Mouse (Mus musculus) ES-Bruce4 (cell line): ENCODE results near the gene Fbxl8.
A peak's percentile ranks its signal among the peaks of the same experiment; 100 is the strongest.

Experiments used
- CTCF ChIP-seq: IDR thresholded peaks from one replicate; pipeline ENCODE4 v1.8.1; 2011; ENCODE audit warnings: low read depth, low read length
- EP300 ChIP-seq: IDR thresholded peaks from 2 replicates; pipeline ENCODE4 v1.6.1; 2011; ENCODE audit warnings: low read depth, low read length; ENCODE audit not compliant: insufficient read depth
- POLR2A ChIP-seq: IDR thresholded peaks from one replicate; pipeline ENCODE4 v1.8.1; 2011; ENCODE audit warnings: low read length; ENCODE audit not compliant: insufficient read depth

DNA sequence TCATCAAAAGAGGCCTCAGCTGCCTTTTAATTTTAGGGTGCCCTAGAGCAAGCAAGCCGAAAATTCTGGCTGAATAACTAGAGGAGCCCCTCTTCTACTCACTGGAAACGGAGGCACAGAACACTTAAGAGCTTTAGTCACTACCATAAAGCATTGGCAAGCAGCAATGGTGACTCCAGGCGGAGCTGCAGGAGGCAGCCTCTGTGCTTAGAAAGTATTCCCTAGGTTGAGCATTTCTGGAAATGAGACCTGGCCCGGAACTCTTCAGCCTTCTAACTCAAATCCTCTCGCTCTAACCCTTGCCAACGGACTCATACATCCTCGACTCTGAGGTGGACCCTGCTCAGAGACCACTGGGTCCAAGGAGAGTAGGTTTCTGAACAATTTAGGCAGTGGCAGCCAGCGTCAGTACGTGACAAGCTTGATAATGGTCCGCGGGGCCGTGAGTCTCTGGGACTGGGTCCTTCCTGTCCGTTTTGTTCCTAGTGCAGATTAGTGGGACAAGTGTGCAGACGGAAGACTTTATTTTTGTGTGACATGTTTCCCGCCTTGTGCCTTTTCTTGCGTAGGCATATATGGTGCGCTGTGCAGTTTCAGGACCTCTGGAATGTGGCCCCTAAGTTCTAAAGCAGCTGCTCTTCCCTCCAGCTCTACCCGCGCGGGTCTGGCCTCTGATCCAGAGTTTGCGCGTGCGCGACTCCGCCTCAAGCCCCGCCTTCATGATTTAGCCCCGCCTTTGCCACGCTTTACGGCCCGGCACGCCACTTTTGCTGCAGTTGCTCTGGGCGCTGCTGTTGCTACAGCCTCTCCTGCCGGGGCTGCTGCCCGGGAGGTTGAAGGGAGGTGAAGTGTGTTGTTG lies 39.8 kb upstream of the Fbxl8 start, which contains the start of gene D230025D16Rik:
- TF ChIP-seq POLR2A, result peak; percentile 93
- TF ChIP-seq CTCF, result no peak
- 0 out of 2 replicates have a peak, but pooled peaks have one; percentile 29 for TF ChIP-seq EP300
